Mouse (Mus musculus): ENCODE data around the gene Dpf1. TPM values are rescaled to one million over a fixed set of nuclear protein-coding genes. Genes with fewer than 3 reads are reported as not detected.

Gene Dpf1
- polyA plus RNA-seq, 1 experiment from 2014 or later, result 2.6 TPM

DNA sequence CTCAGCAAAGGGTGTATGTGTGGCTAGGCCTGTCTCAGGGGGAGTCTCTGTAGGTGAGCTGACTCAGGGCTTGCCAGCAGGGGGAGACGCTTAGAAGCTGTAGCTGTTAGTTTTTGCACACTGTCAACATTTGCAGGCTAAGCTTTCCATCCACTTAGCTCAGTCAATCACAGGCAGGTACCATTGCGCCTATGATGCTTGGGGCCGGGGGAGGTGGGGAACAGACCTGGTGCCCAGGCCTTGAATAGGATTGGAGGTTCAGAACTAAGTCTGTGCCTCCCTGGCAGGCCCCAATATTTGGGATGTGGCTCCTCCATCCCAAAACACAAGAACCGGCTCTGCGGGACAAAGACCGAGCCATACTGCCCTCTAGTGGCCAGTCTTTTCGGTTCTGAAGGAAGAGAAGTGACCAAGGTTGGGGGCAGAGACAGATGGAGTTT lies 2.6 kb upstream of the Dpf1 start:
- WGBS, result 2% methylated on average over 7 of the region's 7 CpGs
- H3K4me3 ChIP-seq, result no peak overlapping the region
- H3K9me3 ChIP-seq (replicated peaks), result no peaks in the 10 kb centered on the region
- H3K4me2 ChIP-seq, result no peak overlapping the region
- H3K4me1 ChIP-seq (replicated peaks), result peaks cover 26% of the 10 kb centered on the region
- ATAC-seq (replicated peaks; ENCODE audit: insufficient number of reproducible peaks, insufficient read depth, low FRiP score, low read depth), result no peak
- H3K36me3 ChIP-seq, result no peaks in the 10 kb centered on the region
- peaks cover 63% of the 10 kb centered on the region for H3K27me3 ChIP-seq
- H3K27ac ChIP-seq, result no peak overlapping the region
- H3K9ac ChIP-seq, result no peak overlapping the region

DNA sequence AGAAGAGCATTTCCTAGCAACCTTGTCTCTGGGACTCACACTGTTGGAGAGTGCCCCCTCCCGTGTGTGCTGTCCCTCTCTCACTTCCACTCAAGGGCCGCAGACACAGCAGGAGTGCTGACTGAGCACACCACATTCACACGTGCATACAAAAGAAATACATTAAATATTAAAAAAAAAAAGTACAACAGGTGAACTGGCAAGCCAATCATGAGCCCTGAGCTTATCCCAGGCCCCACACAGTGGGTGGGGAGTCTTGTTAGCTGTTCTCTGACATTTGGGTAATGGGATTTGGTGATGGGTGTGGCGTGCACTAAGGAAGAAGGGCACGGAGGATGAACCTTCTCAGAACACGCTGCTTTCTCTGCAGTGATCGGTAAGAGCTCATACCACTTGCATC lies 1.1 kb upstream of the Dpf1 start:
- peaks cover 29% of the 10 kb centered on the region for H3K4me1 ChIP-seq (replicated peaks)
- no peak for ATAC-seq (replicated peaks; ENCODE audit: insufficient number of reproducible peaks, insufficient read depth, low FRiP score, low read depth)
- H3K36me3 ChIP-seq, result no peaks in the 10 kb centered on the region

DNA sequence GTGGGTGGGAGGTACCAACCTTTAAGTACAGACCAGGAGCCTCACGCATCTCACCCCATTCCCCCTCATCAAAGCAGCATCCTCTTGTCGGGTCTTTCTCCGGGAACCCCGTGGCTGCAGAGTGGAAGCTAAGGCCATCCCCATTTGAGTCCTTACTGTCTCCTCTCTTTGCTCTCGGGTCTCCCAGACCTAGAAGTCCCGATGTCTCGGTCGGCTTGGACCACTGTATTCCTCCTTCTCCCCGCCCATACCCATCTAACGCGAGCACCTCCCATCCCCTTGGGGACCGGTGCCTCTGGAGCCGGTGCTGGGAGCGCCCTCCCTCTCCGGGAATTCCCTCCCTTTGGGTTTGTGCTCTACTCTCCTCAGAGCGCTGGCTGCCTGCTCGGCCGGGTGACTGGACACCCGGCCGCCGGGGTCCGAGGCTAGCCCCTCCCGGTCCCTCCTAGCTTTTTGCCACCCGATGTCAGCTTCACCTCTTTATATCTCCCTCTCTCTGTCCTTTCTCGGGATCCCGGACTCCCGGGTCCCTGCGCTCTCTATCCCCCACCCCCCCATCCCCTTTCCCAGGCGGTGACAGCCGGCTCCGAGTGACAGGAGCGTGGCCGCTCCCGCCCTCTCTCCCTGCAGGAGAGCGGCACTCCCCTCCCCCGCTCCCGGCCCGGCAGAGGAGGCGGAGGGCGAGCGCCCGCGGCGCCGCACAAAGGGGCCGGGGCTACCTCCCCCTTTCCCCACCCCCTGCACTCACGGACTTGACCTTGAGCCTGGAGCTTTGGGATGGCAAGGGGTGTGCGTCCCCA lies 912 bp downstream of the Dpf1 start:
- Histone ChIP-seq H3K27me3 (peaks cover 77% of the 10 kb centered on the region), H3K36me3 (no peaks in the 10 kb centered on the region), H3K9ac (peak overlapping the region; percentile 28), H3K9me3 (replicated peaks) (no peaks in the 10 kb centered on the region), H3K4me2 (peak overlapping the region; percentile 97), H3K27ac (no peak overlapping the region), H3K4me3 (peak overlapping the region; percentile 61), H3K4me1 (replicated peaks) (peaks cover 43% of the 10 kb centered on the region)
- WGBS, result under 1% methylated on average over 44 of the region's 48 CpGs
- no peak for ATAC-seq (replicated peaks; ENCODE audit: insufficient number of reproducible peaks, insufficient read depth, low FRiP score, low read depth)

More for the DNA sequence above, 1.1 kb upstream of the Dpf1 start:
- H3K27ac ChIP-seq, result no peak overlapping the region
- H3K27me3 ChIP-seq, result peaks cover 67% of the 10 kb centered on the region
- no peak overlapping the region for H3K4me3 ChIP-seq
- 57% methylated on average over 7 of the region's 7 CpGs for WGBS
- H3K4me2 ChIP-seq, result no peak overlapping the region
- H3K9me3 ChIP-seq (replicated peaks), result no peaks in the 10 kb centered on the region
- no peak overlapping the region for H3K9ac ChIP-seq

DNA sequence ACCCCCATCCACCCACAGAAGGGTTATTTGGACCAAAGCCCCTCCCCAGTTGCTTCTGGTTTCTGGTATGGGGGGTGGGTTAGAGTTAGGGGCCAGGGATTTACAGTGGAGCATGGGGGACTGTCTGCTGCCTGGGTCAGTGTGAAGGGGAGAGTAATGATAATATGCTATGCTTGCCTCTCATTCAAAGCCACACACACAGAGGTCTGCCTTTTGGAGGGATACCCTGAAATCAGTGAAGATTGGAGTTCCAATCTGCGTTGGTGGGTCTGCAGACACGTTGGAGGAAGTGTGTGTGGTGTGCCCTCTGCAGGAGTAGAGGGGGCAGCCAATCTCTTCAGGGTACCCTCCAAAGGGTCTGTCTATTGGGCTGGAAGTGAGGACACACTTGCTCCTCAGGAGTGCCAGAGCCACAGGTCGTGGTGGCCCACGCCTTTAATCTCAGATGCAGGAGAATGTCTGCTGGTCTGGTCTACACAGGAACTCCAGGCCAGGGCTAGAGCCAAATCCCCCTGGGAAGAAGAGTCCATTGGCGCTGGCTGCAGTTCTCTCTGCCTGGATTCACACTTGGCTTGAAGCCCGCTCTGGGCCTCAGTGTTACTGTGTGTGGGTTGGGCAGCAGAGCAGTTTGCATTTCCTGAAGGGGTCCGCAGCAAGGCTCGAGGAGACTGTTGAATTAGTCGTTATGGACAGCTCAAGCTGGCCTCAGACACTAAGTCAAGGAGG lies 1.7 kb downstream of the Dpf1 start:
- peaks cover 44% of the 10 kb centered on the region for H3K4me1 ChIP-seq (replicated peaks)
- peak overlapping the region; percentile 97 for H3K4me2 ChIP-seq
- no peak overlapping the region for H3K27ac ChIP-seq
- H3K36me3 ChIP-seq, result no peaks in the 10 kb centered on the region
- H3K4me3 ChIP-seq, result peak overlapping the region; percentile 61
- H3K9me3 ChIP-seq (replicated peaks), result no peaks in the 10 kb centered on the region
- WGBS, result 26% methylated on average over 9 of the region's 9 CpGs
- no peak for ATAC-seq (replicated peaks; ENCODE audit: insufficient number of reproducible peaks, insufficient read depth, low FRiP score, low read depth)
- peak overlapping the region; percentile 28 for H3K9ac ChIP-seq
- H3K27me3 ChIP-seq, result peaks cover 80% of the 10 kb centered on the region

DNA sequence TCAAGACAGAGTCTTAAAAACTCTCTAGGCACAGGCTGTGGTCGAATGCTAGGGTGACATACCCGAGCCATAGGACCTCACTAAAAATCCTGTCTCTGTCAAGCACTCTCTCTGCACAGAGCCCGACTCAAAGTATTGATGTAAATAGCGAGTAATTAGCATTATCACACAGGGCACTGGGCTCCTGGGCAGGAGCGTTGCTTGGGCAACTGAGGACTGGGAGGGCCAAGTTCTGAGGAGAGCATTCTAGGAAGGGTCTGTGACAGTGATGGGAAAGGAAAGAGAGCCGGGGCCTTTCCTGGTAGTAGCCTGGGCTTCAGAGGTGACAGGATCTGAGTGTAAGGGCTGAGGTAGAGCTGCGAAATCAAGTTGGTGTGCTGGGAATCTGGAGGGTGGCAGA lies 2.4 kb downstream of the Dpf1 start:
- Histone ChIP-seq H3K27me3 (peaks cover 85% of the 10 kb centered on the region), H3K4me1 (replicated peaks) (peaks cover 44% of the 10 kb centered on the region), H3K4me2 (no peak overlapping the region), H3K9ac (no peak overlapping the region), H3K9me3 (replicated peaks) (no peaks in the 10 kb centered on the region), H3K27ac (no peak overlapping the region), H3K36me3 (no peaks in the 10 kb centered on the region), H3K4me3 (no peak overlapping the region)
- 53% methylated on average over 7 of the region's 7 CpGs for WGBS
- no peak for ATAC-seq (replicated peaks; ENCODE audit: insufficient number of reproducible peaks, insufficient read depth, low FRiP score, low read depth)

DNA sequence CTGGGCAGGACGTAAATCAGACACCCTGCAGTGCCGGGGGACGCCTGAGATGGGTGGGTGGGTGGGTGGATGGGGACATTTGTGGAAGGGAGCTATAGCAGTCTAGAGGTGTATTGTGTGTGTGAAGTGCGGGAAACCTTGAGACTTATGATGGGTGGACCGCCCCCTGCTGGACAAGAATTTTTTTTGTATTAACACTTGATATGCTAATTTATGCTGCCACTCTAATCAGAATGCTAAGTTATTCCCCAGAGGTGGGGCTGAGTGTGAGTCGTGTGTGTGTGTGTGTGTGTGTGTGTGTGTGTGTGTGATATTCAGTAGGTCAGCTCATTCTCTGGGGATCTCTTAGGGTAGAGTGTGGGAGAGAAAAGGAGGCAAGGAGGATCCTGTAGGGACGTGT lies 2.9 kb downstream of the Dpf1 start:
- no peak for ATAC-seq (replicated peaks; ENCODE audit: insufficient number of reproducible peaks, insufficient read depth, low FRiP score, low read depth)
- Histone ChIP-seq H3K27me3 (peaks cover 89% of the 10 kb centered on the region), H3K27ac (no peak overlapping the region), H3K4me3 (no peak overlapping the region), H3K36me3 (no peaks in the 10 kb centered on the region), H3K9me3 (replicated peaks) (no peaks in the 10 kb centered on the region), H3K4me2 (no peak overlapping the region), H3K4me1 (replicated peaks) (peaks cover 44% of the 10 kb centered on the region), H3K9ac (no peak overlapping the region)
- 33% methylated on average over 7 of the region's 7 CpGs for WGBS

DNA sequence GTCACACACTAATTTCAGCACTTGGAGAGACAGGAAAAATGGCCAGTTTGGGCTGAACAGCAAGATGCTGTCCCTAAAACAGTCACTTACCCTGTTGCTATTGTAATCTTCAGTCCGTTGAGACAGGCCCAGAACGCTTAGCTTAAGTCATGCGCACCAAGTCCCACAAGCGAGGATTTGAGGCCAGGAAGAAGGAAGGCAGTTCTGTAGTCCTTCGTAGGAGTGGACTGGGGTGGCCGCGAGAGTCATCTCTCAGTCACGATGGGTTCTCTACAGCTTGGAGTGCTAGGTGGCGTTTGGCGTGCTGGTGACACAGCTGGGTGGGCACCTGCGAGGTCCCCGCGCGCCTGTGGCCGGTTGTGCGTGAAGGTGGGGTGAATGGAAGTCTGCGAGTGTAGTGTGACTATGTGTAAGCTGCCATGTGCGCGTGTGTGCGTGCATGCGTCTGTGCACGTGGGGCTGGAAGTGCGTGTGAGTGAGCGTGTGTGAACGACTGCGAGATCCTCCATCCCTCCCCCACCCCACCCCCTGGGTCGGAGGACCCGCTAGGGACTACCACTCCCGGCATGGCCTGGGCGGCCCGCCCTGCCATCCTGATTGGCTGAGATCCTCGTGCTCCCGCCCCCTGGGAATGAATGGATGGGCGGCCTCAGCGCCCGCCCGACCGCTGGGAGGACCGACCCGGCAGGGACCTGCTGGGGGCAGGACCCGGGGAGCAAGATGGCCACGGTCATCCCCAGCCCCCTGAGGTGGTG lies 3.8 kb downstream of the Dpf1 start:
- H3K27ac ChIP-seq, result no peak overlapping the region
- peak; percentile 78 for ATAC-seq (replicated peaks; ENCODE audit: insufficient number of reproducible peaks, insufficient read depth, low FRiP score, low read depth)
- 2% methylated on average over 42 of the region's 42 CpGs for WGBS
- H3K4me1 ChIP-seq (replicated peaks), result peaks cover 44% of the 10 kb centered on the region
- H3K4me2 ChIP-seq, result peak overlapping the region; percentile 97
- H3K4me3 ChIP-seq, result peak overlapping the region; percentile 71
- H3K9ac ChIP-seq, result peak overlapping the region; percentile 56
- no peaks in the 10 kb centered on the region for H3K9me3 ChIP-seq (replicated peaks)
- H3K27me3 ChIP-seq, result peaks cover 82% of the 10 kb centered on the region
- H3K36me3 ChIP-seq, result no peaks in the 10 kb centered on the region

- no peaks in the 10 kb centered on the region for H3K36me3 ChIP-seq
- H3K27ac ChIP-seq, result no peak overlapping the region
- H3K9me3 ChIP-seq (replicated peaks), result no peaks in the 10 kb centered on the region
- under 1% methylated on average over 36 of the region's 36 CpGs for WGBS
- peak overlapping the region; percentile 90 for H3K4me2 ChIP-seq
- H3K9ac ChIP-seq, result peak overlapping the region; percentile 54
- peaks cover 74% of the 10 kb centered on the region for H3K27me3 ChIP-seq
- H3K4me1 ChIP-seq (replicated peaks), result peaks cover 36% of the 10 kb centered on the region
- ATAC-seq (replicated peaks; ENCODE audit: insufficient number of reproducible peaks, insufficient read depth, low FRiP score, low read depth), result no peak
- H3K4me3 ChIP-seq, result peak overlapping the region; percentile 51
These were observed 5.5 kb downstream of the Dpf1 start for GRCm38 (mm10) chr7:29309221-29309721.

DNA sequence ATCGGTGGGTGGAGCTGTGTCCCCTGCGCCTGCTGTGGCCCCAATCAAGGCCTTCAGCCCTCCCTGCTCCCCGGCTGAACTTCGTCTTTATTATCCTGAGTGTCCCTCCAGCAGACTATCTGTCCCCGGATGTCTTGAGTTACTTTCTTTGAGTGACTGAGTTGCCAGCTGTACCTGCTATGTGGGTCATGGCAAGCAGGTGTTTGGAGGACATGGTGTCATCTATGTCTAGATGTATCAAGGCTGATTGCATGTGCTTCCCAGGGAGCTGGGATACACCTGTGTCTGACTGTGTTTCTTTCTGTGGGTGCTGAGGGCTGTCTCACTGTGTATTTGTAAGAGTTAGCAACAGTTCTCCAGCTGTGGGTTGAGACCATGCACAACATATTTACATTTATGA lies 6.0 kb downstream of the Dpf1 start:
- H3K36me3 ChIP-seq, result no peaks in the 10 kb centered on the region
- no peak overlapping the region for H3K27ac ChIP-seq

DNA sequence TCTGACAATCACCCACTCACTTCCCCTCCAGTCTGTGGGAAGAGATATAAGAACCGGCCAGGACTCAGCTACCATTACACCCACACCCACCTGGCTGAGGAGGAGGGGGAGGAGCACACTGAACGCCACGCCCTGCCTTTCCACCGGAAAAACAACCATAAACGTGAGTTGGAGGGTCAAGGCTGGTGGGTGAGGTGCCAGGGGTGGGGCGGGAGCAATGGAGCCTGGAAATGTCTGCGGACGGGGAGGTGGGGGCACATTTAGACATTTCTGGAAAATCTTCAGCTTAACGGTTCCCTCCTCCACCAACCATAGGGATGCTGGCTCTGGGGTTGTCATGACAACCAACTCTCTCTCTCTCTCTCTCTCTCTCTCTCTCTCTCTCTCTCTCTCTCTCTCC lies 9.3 kb downstream of the Dpf1 start:
- no peak overlapping the region for H3K4me2 ChIP-seq
- ATAC-seq (replicated peaks; ENCODE audit: insufficient number of reproducible peaks, insufficient read depth, low FRiP score, low read depth), result no peak
- peaks cover 30% of the 10 kb centered on the region for H3K4me1 ChIP-seq (replicated peaks)
- WGBS, result 42% methylated on average over 9 of the region's 9 CpGs
- H3K4me3 ChIP-seq, result no peak overlapping the region
- H3K27ac ChIP-seq, result no peak overlapping the region
- no peak overlapping the region for H3K9ac ChIP-seq
- no peaks in the 10 kb centered on the region for H3K36me3 ChIP-seq
- H3K9me3 ChIP-seq (replicated peaks), result no peaks in the 10 kb centered on the region
- H3K27me3 ChIP-seq, result peaks cover 64% of the 10 kb centered on the region

More for the DNA sequence above, 6.0 kb downstream of the Dpf1 start:
- H3K4me1 ChIP-seq (replicated peaks), result peaks cover 31% of the 10 kb centered on the region
- H3K9me3 ChIP-seq (replicated peaks), result no peaks in the 10 kb centered on the region
- H3K4me3 ChIP-seq, result peak overlapping the region; percentile 51
- H3K9ac ChIP-seq, result peak overlapping the region; percentile 54
- 5% methylated on average over 5 of the region's 5 CpGs for WGBS
- H3K27me3 ChIP-seq, result peaks cover 72% of the 10 kb centered on the region
- peak overlapping the region; percentile 90 for H3K4me2 ChIP-seq
- no peak for ATAC-seq (replicated peaks; ENCODE audit: insufficient number of reproducible peaks, insufficient read depth, low FRiP score, low read depth)
